Mouse (Mus musculus) hematopoietic stem cell, adult 5-6 weeks (primary cell): ENCODE measurements around the gene Selenom. TPM values are rescaled to one million over a fixed set of nuclear protein-coding genes. Genes with fewer than 3 reads are reported as not detected.

ENCODE experiments used
- ATAC-seq, 2 experiments: fragments of 125-278 bp in 1 of 2; replicated peaks in 1 of 2; 2 replicates each; pipeline ENCODE4 v1.8.0; 2016 to 2017; ENCODE audit warnings: inconsistent platforms in 2 of 2, mild to moderate bottlenecking in 2 of 2, moderate number of reproducible peaks in 2 of 2, low read depth in 1 of 2, moderate TSS enrichment in 1 of 2; ENCODE audit not compliant: low FRiP score in 2 of 2, poor library complexity in 2 of 2, severe bottlenecking in 2 of 2, insufficient read depth in 1 of 2, low TSS enrichment in 1 of 2
- total RNA-seq: library from RNA; stranded (forward); fragments of 172-1452, 232-1000 nt; gene quantifications from 2 replicates; pipeline ENCODE4 v1.2.3, GENCODE M21; 2017

Selenom gene
- total RNA-seq, 1 experiment from 2014 or later: 4.8 TPM

GRCm38 (mm10) chr11:3523840-3524582, 9.5 kb downstream of the Selenom start:
- no peak for ATAC-seq

DNA sequence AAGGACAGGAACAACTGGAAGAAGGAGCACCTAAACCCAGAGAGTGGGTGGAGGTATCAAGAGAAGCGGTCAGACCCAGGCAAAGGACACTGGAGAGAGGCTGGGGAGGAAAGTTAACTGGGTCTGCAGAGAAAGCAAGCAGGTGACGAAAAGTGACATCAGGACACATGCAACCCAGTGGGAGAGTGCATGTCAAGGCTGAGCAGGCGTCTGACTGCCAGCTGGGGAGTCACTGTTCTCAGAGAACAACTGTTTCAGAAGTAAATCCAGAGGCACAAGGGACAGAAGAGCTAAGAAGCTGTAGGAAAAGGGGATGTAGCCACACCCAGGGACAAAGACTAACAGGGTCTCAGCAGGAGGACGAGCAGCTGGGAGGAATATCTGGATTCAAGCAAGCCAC, 11.1 kb downstream of the Selenom start:
- ATAC-seq: no peak

DNA sequence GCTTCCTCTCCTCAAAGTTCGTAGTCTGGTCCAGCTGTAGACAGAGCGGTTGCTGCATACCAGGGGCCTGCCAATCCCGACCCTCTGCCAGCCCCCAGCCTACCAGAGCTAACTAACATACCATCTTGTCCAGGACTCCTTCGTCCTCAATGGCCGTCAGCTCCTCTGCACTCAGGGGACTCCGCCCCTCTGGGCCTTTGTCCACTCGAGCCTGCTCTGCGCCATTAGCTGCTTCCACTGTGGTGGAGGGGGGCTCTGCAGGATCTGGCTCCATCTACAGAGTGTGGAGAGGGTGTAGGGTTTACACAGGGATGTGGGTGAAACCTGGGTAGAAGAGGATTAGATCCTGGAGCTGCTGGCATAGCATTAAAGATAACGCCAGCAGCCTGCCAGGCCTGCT, 11.7 kb downstream of the Selenom start:
- no peak for ATAC-seq

- no peak for ATAC-seq
Observed at GRCm38 (mm10) chr11:3526979-3527738, 12.7 kb downstream of the Selenom start.

DNA sequence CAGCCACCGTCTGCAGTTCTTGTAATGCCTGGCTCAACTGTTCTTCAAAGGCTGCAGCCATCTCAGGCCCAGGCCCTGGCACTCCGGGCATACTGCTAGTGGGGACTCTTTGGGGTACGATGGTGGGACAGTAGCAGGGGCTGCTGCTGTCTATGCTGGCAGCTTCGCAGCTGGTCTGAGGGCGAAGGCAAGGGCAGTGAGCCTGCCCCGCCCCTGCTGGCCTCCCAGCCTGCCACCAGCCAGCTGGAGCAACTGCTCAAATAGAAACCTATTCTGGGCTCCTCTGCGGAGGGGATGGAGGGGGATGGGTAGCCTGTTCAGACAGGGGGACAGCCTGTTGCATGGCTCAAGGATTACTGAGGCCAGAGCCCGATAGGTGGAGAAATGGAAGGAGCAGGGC, 13.3 kb downstream of the Selenom start:
- ATAC-seq: no peak

GRCm38 (mm10) chr11:3528208-3528607, 13.7 kb downstream of the Selenom start:
- ATAC-seq: no peak

- ATAC-seq: no peak
Observed at GRCm38 (mm10) chr11:3529476-3530252, 15.2 kb downstream of the Selenom start.

GRCm38 (mm10) chr11:3530731-3531130, 16.2 kb downstream of the Selenom start:
- ATAC-seq: no peak

DNA sequence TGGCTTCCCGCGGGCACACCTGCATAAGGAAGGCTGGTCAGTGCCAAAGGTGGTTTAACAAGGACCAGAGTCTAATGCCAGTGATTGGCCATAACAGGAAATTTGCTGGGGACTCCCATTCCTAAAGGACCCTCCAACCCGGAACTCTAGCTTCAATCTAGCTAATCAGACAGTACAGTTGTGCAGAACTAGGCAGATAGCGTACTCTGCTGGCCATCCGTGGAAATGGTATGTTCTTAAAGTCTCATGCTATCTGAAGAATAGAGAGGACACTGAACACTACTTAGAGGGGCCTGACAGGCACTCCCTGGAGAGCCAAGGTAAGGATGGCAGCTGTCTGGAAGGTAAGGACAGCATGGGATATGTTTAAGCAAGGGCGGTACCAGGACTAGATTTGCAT, 17.1 kb downstream of the Selenom start:
- ATAC-seq: no peak

DNA sequence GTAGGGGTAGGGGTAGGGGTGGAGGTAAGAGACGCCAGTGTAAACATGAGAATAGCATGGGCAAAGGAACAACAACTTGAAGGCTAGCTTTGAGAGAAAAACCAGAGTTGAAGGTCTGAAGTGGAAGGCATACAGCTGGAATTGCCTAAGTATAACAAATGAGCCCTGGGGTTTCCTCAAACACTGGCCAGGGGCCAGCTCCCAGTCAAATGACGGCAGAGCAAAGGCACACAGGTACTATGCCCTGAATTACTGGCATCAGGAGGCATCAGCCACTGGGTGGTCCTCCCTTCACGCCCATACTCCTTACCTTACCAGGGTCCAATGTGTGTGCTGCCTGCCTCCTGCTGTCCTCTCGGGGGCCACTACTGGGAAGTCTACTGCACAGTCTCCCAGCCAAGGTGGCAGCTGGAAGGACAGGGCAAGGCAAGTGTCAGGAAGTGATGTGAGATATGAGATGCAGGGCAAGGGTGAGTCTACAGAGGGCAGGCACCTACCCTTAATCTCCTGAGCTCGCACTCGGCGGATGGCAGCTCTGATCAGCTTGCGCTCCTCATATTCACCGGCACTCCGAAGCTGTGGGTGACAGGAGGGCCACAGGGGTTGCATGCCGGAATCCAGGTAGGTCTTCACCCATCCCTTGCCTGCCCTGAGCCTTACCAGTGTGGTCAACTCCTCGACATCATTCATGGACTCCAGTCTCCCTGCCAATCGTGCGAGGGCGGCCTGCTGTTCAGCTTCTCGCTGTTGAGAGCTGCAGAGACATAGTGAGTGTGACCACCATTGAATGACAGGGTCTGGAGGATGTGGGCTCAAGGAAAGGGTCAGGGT, 17.8 kb downstream of the Selenom start:
- ATAC-seq: no peak

DNA sequence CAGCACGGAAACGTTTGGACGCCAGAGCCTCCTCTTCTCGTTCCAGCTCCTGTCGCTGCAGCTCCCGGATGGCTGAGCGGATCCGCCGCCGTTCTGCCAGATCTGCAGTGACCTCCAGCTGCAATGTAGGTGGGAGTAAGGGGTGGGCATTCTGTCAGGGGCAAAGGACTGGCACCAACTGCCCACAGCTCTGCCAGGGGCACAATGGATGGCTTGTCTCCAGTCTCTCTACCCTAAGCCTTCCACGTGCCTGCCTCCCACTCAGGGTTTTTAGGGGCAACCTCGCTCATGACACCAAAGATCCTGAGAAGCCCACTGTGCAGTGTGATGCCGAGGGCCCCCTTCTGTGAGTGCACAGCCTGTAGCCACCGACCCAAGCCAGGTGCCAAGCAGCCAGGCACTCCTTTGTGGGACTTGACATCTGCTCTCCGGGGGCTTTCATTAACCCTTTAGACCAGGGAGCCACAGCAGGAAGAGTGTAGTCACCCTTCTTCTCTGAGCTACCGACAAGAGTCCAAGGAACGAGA, 19.0 kb downstream of the Selenom start:
- no peak for ATAC-seq

DNA sequence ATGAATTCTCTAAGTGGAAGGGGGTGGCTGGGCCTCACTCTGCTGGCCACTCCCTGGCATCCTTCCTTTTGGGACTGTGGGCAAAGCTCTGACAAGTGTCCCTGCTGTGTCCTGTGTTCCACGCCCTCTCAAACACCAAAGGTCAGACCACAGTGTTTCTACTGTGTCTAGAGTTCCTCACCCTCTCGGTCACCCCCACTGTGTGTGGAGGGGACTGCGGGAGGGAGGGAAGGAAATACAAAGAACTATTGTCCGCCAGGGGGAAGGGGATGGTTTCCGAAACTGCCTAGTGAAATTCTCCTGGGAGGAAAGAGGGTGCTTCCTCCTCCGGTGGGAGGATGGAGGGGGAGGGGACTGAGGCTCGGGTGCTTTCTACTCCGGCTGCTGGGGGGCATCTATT, 20.5 kb downstream of the Selenom start:
- peak; percentile 2 to 4; a peak in 1 of 4 replicates for ATAC-seq

DNA sequence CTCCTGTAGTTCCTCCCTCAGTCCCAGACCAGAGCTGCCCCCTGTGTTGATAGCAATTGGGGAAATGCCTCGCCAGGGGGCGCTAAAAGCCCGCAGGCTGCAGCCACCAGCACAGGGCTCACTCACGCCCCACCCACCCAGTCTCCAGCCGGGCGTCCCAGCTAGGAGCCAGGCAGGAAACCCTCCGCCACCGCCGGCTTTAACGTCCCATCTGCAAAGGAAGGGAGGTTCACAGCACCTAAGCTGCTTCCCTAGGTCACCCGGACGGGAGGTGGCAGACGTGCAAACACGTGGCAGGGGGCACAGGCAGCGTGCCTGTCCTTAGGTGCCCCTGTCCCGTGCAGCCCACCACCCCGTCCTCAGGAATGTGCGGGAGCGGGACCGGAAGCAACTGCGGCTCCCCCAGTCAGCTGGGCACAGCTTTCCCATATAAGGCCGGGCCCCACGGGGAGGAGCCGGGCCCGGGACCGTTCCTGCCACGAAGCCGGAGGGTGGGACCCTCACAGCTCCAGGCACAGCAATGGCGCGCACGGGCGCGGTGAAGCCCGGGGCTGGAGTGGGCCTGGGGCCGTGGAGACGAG, 21.0 kb downstream of the Selenom start:
- peak; percentile 82 for ATAC-seq

DNA sequence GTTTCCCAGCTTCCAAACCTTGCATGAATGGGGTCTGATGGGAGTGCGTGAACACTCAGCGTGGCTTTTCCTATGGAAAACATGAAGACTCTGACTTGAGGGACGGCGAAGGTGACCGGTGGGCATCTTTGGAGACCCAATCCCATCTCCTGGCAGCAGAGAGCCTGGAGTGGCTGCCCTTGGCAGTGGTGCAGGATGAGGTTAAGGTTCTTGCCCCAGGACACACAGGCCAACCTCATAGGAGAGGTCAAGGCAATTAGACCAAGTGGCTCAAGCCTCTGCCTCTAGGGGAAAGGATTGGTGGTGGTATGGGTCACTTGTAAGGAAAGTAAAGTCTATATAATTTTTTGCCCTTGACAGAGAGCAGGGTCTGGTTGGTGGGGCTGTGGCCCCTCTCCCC, 21.6 kb downstream of the Selenom start:
- no peak for ATAC-seq

DNA sequence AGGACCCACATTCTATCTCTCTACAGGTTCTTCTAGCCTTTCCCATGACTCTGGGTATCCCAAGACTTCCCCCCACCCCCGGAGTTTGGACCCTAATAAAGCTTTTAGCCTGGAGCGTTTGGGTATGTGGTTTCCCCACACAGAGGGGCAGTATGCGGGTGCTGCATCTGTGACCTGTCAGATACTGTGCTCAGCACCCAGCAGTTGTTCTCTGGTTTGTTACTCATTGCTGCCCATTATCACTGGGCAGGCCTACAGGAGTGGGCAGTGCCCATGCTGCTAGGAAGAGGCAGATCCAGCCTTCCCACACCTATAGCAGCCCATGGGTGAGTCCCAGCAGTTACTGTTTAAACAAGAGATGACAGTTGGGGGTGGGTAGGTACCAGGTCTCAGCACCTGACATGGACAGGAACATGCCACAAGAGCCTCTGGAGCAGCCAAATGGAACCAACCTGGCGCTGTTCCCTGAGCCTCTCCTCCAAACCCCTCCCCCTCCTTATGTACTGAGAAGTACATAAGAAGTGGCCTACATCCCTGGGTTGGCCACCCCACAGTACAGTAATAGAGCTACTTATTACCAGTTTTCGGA, 22.4 kb downstream of the Selenom start:
- no peak for ATAC-seq

DNA sequence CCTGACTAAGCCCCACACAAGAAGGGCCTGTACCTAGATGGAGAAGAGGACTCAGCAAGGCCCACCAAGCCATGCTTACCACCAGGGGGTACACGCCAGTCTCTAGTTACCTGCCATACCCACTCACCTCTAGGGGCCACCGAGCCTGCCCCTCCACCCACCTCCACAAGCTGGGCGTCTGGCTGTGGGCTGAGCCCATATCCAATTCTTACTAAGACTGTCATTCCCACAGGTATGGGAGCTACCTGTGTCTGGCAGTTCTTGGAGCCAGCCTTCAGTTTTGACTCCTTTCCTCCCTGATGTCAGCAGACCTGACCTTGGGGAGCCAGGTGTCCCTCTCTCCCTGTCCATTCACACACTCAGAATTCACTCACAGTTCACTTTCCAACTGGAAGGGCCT, 23.2 kb downstream of the Selenom start:
- ATAC-seq: no peak
